Mouse (Mus musculus): ENCODE measurements around the gene Epb41l3. TPM values are rescaled to one million over a fixed set of nuclear protein-coding genes. Genes with fewer than 3 reads are reported as not detected.

The Epb41l3 gene
- polyA plus RNA-seq, 1 experiment: 176 TPM

- no peak overlapping the region for H3K27ac ChIP-seq (ENCODE audit: insufficient read depth, low read depth, low read length)
- no peak overlapping the region for H3K4me3 ChIP-seq (ENCODE audit: low read depth, low read length)
- no peak for TF ChIP-seq CTCF (IDR thresholded peaks at IDR 0.05; ENCODE audit: extremely low read depth, insufficient read length, insufficient replicate concordance, low read depth, low read length)
- TF ChIP-seq POLR2A (IDR thresholded peaks at IDR 0.05; ENCODE audit: low read depth, low read length): no peak
- H3K36me3 ChIP-seq (ENCODE audit: control insufficient read depth, insufficient read depth, low read length): peaks cover 52% of the 10 kb centered on the region
- 76% methylated on average over 5 of the region's 5 CpGs for WGBS
- no peaks in the 10 kb centered on the region for H3K4me1 ChIP-seq (ENCODE audit: control insufficient read depth, insufficient read depth, insufficient read length, low read length)
- H3K27me3 ChIP-seq (ENCODE audit: control insufficient read depth, insufficient read depth, low read length): no peaks in the 10 kb centered on the region
Observed at GRCm38 (mm10) chr17:69266936-69267335, 191.5 kb downstream of the Epb41l3 start.

GRCm38 (mm10) chr17:69267526-69267925 is 192.0 kb downstream of the Epb41l3 start:
- WGBS: 73% methylated on average over 6 of the region's 6 CpGs
- H3K27me3 ChIP-seq (ENCODE audit: control insufficient read depth, insufficient read depth, low read length): no peaks in the 10 kb centered on the region
- TF ChIP-seq POLR2A (IDR thresholded peaks at IDR 0.05; ENCODE audit: low read depth, low read length) (no peak), CTCF (IDR thresholded peaks at IDR 0.05; ENCODE audit: extremely low read depth, insufficient read length, insufficient replicate concordance, low read depth, low read length) (no peak)
- H3K4me1 ChIP-seq (ENCODE audit: control insufficient read depth, insufficient read depth, insufficient read length, low read length): no peaks in the 10 kb centered on the region
- H3K4me3 ChIP-seq (ENCODE audit: low read depth, low read length): no peak overlapping the region
- peaks cover 48% of the 10 kb centered on the region for H3K36me3 ChIP-seq (ENCODE audit: control insufficient read depth, insufficient read depth, low read length)
- no peak overlapping the region for H3K27ac ChIP-seq (ENCODE audit: insufficient read depth, low read depth, low read length)

GRCm38 (mm10) chr17:69277362-69277761 is 201.9 kb downstream of the Epb41l3 start:
- H3K4me1 ChIP-seq (ENCODE audit: control insufficient read depth, insufficient read depth, insufficient read length, low read length): no peaks in the 10 kb centered on the region
- no peak overlapping the region for H3K4me3 ChIP-seq (ENCODE audit: low read depth, low read length)
- no peaks in the 10 kb centered on the region for H3K27me3 ChIP-seq (ENCODE audit: control insufficient read depth, insufficient read depth, low read length)
- no peak overlapping the region for H3K27ac ChIP-seq (ENCODE audit: insufficient read depth, low read depth, low read length)
- 71% methylated on average over 5 of the region's 5 CpGs for WGBS
- TF ChIP-seq CTCF (IDR thresholded peaks at IDR 0.05; ENCODE audit: extremely low read depth, insufficient read length, insufficient replicate concordance, low read depth, low read length): no peak
- TF ChIP-seq POLR2A (IDR thresholded peaks at IDR 0.05; ENCODE audit: low read depth, low read length): no peak
- peaks cover 41% of the 10 kb centered on the region for H3K36me3 ChIP-seq (ENCODE audit: control insufficient read depth, insufficient read depth, low read length)

GRCm38 (mm10) chr17:69284511-69284910 is 209.0 kb downstream of the Epb41l3 start:
- no peak overlapping the region for H3K4me3 ChIP-seq (ENCODE audit: low read depth, low read length)
- peaks cover 76% of the 10 kb centered on the region for H3K36me3 ChIP-seq (ENCODE audit: control insufficient read depth, insufficient read depth, low read length)
- no peaks in the 10 kb centered on the region for H3K4me1 ChIP-seq (ENCODE audit: control insufficient read depth, insufficient read depth, insufficient read length, low read length)
- H3K27ac ChIP-seq (ENCODE audit: insufficient read depth, low read depth, low read length): no peak overlapping the region
- H3K27me3 ChIP-seq (ENCODE audit: control insufficient read depth, insufficient read depth, low read length): no peaks in the 10 kb centered on the region
- WGBS: 95% methylated on average over 13 of the region's 13 CpGs
- TF ChIP-seq CTCF (IDR thresholded peaks at IDR 0.05; ENCODE audit: extremely low read depth, insufficient read length, insufficient replicate concordance, low read depth, low read length) (no peak), POLR2A (IDR thresholded peaks at IDR 0.05; ENCODE audit: low read depth, low read length) (no peak)

- no peaks in the 10 kb centered on the region for H3K27me3 ChIP-seq (ENCODE audit: control insufficient read depth, insufficient read depth, low read length)
- 87% methylated on average over 12 of the region's 12 CpGs for WGBS
- no peak overlapping the region for H3K4me3 ChIP-seq (ENCODE audit: low read depth, low read length)
- H3K4me1 ChIP-seq (ENCODE audit: control insufficient read depth, insufficient read depth, insufficient read length, low read length): no peaks in the 10 kb centered on the region
- peaks cover 58% of the 10 kb centered on the region for H3K36me3 ChIP-seq (ENCODE audit: control insufficient read depth, insufficient read depth, low read length)
- no peak overlapping the region for H3K27ac ChIP-seq (ENCODE audit: insufficient read depth, low read depth, low read length)
- TF ChIP-seq POLR2A (IDR thresholded peaks at IDR 0.05; ENCODE audit: low read depth, low read length) (no peak), CTCF (IDR thresholded peaks at IDR 0.05; ENCODE audit: extremely low read depth, insufficient read length, insufficient replicate concordance, low read depth, low read length) (no peak)
Observed at GRCm38 (mm10) chr17:69288130-69288529, 212.6 kb downstream of the Epb41l3 start.

GRCm38 (mm10) chr17:69290272-69290671 is 214.8 kb downstream of the Epb41l3 start:
- TF ChIP-seq CTCF (IDR thresholded peaks at IDR 0.05; ENCODE audit: extremely low read depth, insufficient read length, insufficient replicate concordance, low read depth, low read length): no peak
- TF ChIP-seq POLR2A (IDR thresholded peaks at IDR 0.05; ENCODE audit: low read depth, low read length): no peak
- Histone ChIP-seq H3K4me3 (ENCODE audit: low read depth, low read length) (no peak overlapping the region), H3K4me1 (ENCODE audit: control insufficient read depth, insufficient read depth, insufficient read length, low read length) (no peaks in the 10 kb centered on the region), H3K36me3 (ENCODE audit: control insufficient read depth, insufficient read depth, low read length) (peaks cover 38% of the 10 kb centered on the region), H3K27ac (ENCODE audit: insufficient read depth, low read depth, low read length) (no peak overlapping the region), H3K27me3 (ENCODE audit: control insufficient read depth, insufficient read depth, low read length) (no peaks in the 10 kb centered on the region)
- 93% methylated on average over 3 of the region's 3 CpGs for WGBS

GRCm38 (mm10) chr17:69301552-69301951 is 226.1 kb downstream of the Epb41l3 start:
- H3K36me3 ChIP-seq (ENCODE audit: control insufficient read depth, insufficient read depth, low read length): no peaks in the 10 kb centered on the region
- no peak overlapping the region for H3K4me3 ChIP-seq (ENCODE audit: low read depth, low read length)
- no peaks in the 10 kb centered on the region; the same call in 1 of the 2 replicates for H3K27me3 ChIP-seq (ENCODE audit: control insufficient read depth, insufficient read depth, low read length)
- H3K4me1 ChIP-seq (ENCODE audit: control insufficient read depth, insufficient read depth, insufficient read length, low read length): no peaks in the 10 kb centered on the region
- TF ChIP-seq CTCF (IDR thresholded peaks at IDR 0.05; ENCODE audit: extremely low read depth, insufficient read length, insufficient replicate concordance, low read depth, low read length) (no peak), POLR2A (IDR thresholded peaks at IDR 0.05; ENCODE audit: low read depth, low read length) (no peak)
- 67% methylated on average over 4 of the region's 4 CpGs for WGBS
- no peak overlapping the region for H3K27ac ChIP-seq (ENCODE audit: insufficient read depth, low read depth, low read length)
